Mouse (Mus musculus) embryonic facial prominence, embryonic 13.5 days (tissue): ENCODE measurements around the gene Chpf. TPM values are rescaled to one million over a fixed set of nuclear protein-coding genes. Genes with fewer than 3 reads are reported as not detected.

ENCODE experiments used
- ATAC-seq: fragments of 200-750 bp; cut with Nextera tagmentation; 2 replicates; pipeline ENCODE4 v1.8.0; 2017; ENCODE audit warnings: low read depth; ENCODE audit not compliant: insufficient number of reproducible peaks, insufficient read depth, low FRiP score, low TSS enrichment
- H3K27ac ChIP-seq: fragments of 300-500 bp; sonication (generic); 2 replicates; pipeline ENCODE4 v1.5.1; 2015; ENCODE audit warnings: moderate library complexity, mild to moderate bottlenecking, inconsistent platforms
- H3K27me3 ChIP-seq: fragments of 300-500 bp; sonication (generic); 2 replicates; pipeline ENCODE4 v1.6.1; 2015; ENCODE audit warnings: mild to moderate bottlenecking, inconsistent platforms
- H3K36me3 ChIP-seq: fragments of 300-500 bp; sonication (generic); 2 replicates; pipeline ENCODE4 v1.6.1; 2015; ENCODE audit warnings: mild to moderate bottlenecking, inconsistent platforms
- H3K4me1 ChIP-seq: fragments of 300-500 bp; sonication (generic); 2 replicates; pipeline ENCODE4 v1.6.1; 2015; ENCODE audit warnings: inconsistent platforms
- H3K4me2 ChIP-seq: fragments of 300-500 bp; sonication (generic); 2 replicates; pipeline ENCODE4 v1.6.1; 2015; ENCODE audit warnings: moderate library complexity, mild to moderate bottlenecking, inconsistent platforms
- H3K4me3 ChIP-seq: fragments of 300-500 bp; sonication (generic); 2 replicates; pipeline ENCODE4 v1.5.1; 2015; ENCODE audit warnings: mild to moderate bottlenecking, inconsistent platforms
- H3K9ac ChIP-seq: fragments of 300-500 bp; sonication (generic); 2 replicates; pipeline ENCODE4 v1.6.1; 2015; ENCODE audit warnings: mild to moderate bottlenecking, inconsistent platforms
- H3K9me3 ChIP-seq: fragments of 300-500 bp; sonication (generic); 2 replicates; pipeline ENCODE4 v1.6.1; 2016; ENCODE audit warnings: inconsistent platforms
- WGBS: fragments of 180-500 bp; shearing (Covaris S2); methylation state at CpG from one replicate; pipeline ENCODE4 v1.1.7; 2015; ENCODE audit warnings: mixed read lengths; 5-methylcytosine and 5-hydroxymethylcytosine counted together
- polyA plus RNA-seq: library from polyadenylated mRNA; unstranded; fragments of >200 nt; fragmentation: Nextera tagmentation; extraction: Ambion mirVana; gene quantifications from 2 replicates; pipeline ENCODE4 v1.2.1, GENCODE M21; 2015

The Chpf gene
- polyA plus RNA-seq, 1 experiment from 2014 or later: 31.5 TPM

DNA sequence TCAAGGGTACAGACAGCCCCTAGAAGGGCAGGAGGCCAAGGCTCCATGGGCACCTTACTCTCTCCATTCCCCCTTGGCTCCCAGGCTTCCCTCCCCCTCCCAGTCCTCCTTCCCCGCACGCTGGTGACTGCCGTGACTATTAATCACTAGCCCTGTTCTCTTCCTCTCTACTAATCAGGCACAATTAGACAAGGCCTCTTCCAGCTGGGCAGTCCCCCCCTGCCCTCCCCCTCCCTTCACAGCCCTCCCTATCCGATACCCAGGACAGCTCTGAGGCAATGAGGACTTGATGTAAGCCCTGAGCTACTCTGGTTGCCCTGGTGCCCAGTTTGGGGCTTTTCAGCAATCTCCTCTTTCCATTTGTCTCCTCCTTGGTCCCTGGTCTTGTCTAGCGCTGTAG lies 23.2 kb downstream of the Chpf start:
- H3K9ac ChIP-seq: no peak overlapping the region
- H3K4me2 ChIP-seq: no peak overlapping the region
- peaks cover 87% of the 10 kb centered on the region for H3K27me3 ChIP-seq
- ATAC-seq: no peak
- WGBS: 24% methylated on average over 5 of the region's 5 CpGs
- no peaks in the 10 kb centered on the region for H3K36me3 ChIP-seq
- peaks cover 36% of the 10 kb centered on the region for H3K4me1 ChIP-seq
- H3K4me3 ChIP-seq: no peak overlapping the region
- no peaks in the 10 kb centered on the region for H3K9me3 ChIP-seq
- H3K27ac ChIP-seq: no peak overlapping the region

DNA sequence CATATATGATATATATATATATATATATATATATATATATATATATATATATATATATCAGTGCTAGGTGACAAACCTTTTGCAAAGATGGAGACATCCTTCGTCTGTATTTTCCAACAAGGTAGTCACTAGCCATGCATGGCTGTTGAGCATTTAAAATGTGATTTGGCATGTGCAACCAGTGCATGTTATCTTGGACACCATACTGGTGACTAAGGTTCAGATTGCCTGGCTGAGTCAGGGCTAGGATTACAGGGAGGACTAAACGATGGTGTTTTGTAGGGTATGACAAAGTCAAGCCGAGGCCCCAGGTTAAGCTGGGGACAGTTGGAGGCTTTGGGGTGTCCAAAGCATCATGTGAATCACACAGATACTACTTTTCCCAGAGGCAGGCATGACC lies 23.7 kb downstream of the Chpf start:
- 56% methylated on average over 3 of the region's 3 CpGs for WGBS
- Histone ChIP-seq H3K36me3 (no peaks in the 10 kb centered on the region), H3K27me3 (peaks cover 92% of the 10 kb centered on the region), H3K9me3 (no peaks in the 10 kb centered on the region), H3K4me1 (peaks cover 41% of the 10 kb centered on the region), H3K4me2 (no peak overlapping the region), H3K9ac (no peak overlapping the region), H3K4me3 (no peak overlapping the region), H3K27ac (no peak overlapping the region)
- ATAC-seq: no peak

DNA sequence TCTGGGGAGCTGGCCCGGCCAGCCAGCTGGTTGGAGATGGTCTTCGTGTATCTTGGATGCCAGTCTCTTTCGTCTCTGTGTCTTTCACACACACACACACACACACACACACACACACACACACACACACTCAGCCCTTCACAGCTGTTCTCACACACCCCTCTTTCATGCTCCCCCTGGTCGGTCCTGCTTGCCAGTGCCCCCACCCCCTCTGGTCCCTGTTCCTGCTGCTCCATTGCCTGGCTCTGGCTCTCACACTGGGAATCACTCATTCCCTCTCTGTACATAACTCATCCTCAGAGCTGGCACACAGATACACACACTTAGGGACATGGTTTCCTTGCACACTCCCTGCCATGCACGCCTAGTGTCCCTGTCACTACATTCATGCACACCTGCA lies 27.2 kb downstream of the Chpf start:
- Histone ChIP-seq H3K4me3 (no peak overlapping the region), H3K27ac (no peak overlapping the region), H3K4me2 (no peak overlapping the region), H3K36me3 (no peaks in the 10 kb centered on the region), H3K9ac (no peak overlapping the region), H3K4me1 (peaks cover 50% of the 10 kb centered on the region), H3K9me3 (no peaks in the 10 kb centered on the region), H3K27me3 (peaks cover 96% of the 10 kb centered on the region)
- no peak for ATAC-seq
- WGBS: 80% methylated on average over 5 of the region's 5 CpGs

DNA sequence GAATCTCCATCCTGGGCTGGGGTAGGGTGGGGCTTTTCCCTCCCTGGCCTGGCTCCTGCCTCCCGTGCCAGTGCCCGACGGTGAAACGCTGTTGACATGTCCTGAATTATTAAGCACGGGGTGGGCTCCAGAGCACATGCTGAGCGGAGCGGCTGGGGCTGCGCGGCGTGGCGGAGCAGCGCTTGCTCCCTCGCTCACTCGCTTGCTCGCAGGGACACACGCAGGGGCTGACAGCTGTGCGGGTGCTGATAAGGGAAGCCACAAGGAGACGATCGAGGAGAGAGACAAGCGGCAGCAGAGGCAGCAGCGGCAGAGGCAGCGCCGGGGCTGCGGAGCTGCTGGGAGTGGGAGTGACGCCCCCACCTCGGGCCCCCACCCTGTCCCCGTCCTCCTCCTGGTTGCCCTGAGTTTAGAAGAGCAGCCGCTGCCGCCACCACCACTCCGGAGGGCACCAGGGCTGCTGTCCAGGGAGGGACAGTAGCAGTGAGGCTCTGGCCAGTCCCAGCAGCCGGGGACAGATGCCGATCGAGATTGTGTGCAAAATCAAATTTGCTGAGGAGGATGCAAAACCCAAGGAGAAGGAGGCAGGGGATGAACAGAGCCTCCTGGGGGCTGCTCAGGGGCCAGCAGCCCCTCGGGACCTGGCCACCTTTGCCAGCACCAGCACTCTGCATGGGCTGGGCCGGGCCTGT lies 28.6 kb downstream of the Chpf start, which contains the start of gene Asic4:
TSS of gene Asic4 (plus strand) at position 123 of the 692 bp plus-strand sequence.
- Histone ChIP-seq H3K4me1 (peaks cover 62% of the 10 kb centered on the region), H3K36me3 (no peaks in the 10 kb centered on the region), H3K27ac (no peak within 1 kb of the TSS), H3K27me3 (peaks cover 95% of the 10 kb centered on the region), H3K9ac (peak within 1 kb of the TSS; percentile 68), H3K9me3 (no peaks in the 10 kb centered on the region), H3K4me2 (peak within 1 kb of the TSS; percentile 63), H3K4me3 (peak within 1 kb of the TSS; percentile 36)
- no peak for ATAC-seq
- WGBS: 2% methylated on average over 35 of the region's 35 CpGs

DNA sequence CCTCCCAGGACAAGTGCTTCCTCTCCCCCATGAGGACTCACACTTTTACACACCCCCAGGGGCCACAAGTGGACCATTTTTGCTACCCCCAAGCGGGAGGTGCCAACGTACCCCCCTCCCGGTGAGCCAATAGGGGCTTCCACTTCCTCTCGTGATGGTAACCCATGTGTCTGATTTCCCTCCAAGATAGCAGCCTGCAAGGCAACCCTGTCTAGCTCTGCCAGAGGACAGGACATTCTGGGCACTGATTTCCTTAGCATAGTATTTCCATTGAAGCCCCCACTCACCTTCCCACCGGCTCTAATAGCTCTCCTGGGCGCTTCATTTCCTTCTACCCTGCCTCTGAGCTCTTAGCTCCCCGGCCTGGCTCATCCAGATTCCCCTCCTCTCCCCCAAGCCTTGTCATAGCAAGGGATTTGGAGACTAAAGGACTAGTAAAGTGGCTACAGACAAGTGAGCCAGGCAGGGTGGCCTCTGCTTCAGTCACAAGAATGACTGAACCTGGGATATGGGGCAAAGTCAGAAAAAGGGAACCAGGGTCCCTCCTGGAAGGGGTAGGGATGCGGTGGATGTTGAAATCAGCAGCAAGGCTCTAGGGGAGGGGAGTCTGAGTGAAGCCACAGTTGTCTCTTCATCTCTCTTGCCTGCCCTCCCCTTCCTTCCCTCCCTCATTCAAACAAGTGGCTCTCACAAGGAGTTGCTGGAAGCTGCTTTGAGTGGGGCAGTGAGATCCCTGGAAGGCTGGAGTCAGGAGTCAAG lies 29.6 kb downstream of the Chpf start:
- peak overlapping the region; percentile 63 for H3K4me2 ChIP-seq
- no peaks in the 10 kb centered on the region for H3K36me3 ChIP-seq
- peak overlapping the region; percentile 68; the same call in 1 of the 2 replicates for H3K9ac ChIP-seq
- 0 out of 2 replicates have a peak overlapping the region, but pooled peaks have one; percentile 36 for H3K4me3 ChIP-seq
- peaks cover 71% of the 10 kb centered on the region for H3K4me1 ChIP-seq
- 6% methylated on average over 8 of the region's 8 CpGs for WGBS
- ATAC-seq: no peak
- H3K27me3 ChIP-seq: peaks cover 97% of the 10 kb centered on the region
- no peak overlapping the region for H3K27ac ChIP-seq
- H3K9me3 ChIP-seq: no peaks in the 10 kb centered on the region

DNA sequence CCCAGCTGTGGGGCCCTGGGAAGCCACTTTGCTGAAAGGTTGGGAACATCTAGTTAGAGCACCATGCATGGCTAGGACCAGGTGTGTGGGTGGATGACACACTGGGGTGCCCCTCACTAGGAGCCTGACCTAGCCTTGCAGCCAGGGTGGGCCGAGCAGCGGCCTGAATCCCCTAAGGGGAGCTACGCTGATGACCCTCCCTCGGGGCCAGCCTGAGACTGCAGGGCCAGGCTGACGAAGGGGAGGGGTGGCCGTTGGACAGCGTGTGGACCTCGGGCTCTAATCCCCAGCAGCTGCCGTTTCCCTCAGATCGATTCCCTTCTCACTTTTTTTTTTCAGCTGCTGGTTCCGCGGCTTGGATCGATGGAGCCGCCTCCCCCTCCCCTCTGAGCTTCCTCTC lies 30.2 kb downstream of the Chpf start:
- H3K4me1 ChIP-seq: peaks cover 77% of the 10 kb centered on the region
- H3K4me2 ChIP-seq: peak overlapping the region; percentile 9; the same call in 1 of the 2 replicates
- H3K9me3 ChIP-seq: no peaks in the 10 kb centered on the region
- no peak for ATAC-seq
- no peak overlapping the region for H3K27ac ChIP-seq
- 2% methylated on average over 14 of the region's 14 CpGs for WGBS
- H3K4me3 ChIP-seq: no peak overlapping the region
- H3K9ac ChIP-seq: no peak overlapping the region
- H3K36me3 ChIP-seq: no peaks in the 10 kb centered on the region
- peaks cover 94% of the 10 kb centered on the region for H3K27me3 ChIP-seq

DNA sequence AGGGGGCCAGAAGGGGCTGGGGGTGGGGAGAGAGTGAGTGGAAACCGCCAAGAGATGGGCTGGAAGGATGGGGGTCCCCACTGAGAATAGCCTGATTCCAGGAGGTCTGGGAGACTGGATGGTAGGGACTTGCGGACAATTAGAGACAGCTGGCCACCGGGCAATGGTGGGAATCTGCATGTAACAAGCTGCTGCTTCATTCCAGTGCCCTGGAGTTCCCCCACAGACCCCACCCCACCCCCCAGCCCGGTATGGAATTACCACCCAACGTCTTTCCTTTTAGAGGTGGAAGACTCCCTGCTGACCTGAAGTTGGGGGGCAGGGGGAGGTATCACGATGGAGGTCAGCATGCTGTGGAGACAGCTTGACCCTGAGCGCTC lies 31.1 kb downstream of the Chpf start:
- H3K4me3 ChIP-seq: 0 out of 2 replicates have a peak overlapping the region, but pooled peaks have one; percentile 3
- H3K9me3 ChIP-seq: no peaks in the 10 kb centered on the region
- no peak overlapping the region for H3K9ac ChIP-seq
- WGBS: 0% methylated on average over 7 of the region's 7 CpGs
- peak overlapping the region; percentile 44 for H3K4me2 ChIP-seq
- ATAC-seq: no peak
- peaks cover 89% of the 10 kb centered on the region for H3K27me3 ChIP-seq
- H3K27ac ChIP-seq: no peak overlapping the region
- H3K36me3 ChIP-seq: no peaks in the 10 kb centered on the region
- H3K4me1 ChIP-seq: peaks cover 81% of the 10 kb centered on the region

DNA sequence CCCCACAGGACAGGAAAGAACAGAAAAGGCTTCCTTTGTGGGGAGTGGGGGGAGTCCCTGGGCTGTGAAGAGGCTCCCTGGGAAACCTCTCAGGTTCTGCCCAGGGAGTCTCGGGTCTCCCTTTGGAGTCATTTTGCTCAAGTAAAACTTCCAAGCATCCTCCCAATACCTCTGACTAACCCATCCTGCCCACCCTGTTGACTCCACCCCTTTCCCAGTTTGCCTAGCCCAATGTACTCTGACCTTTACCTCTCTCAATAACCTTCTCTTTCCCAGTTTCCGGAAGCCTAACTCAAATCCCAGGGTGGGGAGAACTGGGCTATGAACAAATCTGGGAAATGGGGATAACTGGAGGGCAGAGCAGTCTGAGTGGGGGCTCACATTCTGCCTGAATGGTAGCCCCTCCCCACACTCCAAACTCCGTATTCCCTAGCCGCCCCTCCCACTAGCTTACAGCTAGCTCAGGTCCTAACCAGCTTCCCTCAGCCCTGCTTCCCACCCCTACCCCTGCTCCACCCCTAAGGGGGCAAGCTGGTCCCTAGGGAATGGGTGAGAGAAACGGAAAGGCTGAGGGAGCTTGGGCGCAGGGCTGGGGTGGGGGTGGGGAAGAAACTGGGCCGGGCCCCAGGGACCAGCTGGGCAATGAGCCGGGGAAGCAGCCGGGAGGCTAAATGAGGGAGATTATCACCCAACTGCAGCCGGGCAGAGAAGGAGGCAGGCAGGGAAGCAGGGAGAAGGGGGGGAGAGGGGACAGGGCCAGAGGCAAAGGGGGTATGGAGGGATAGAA lies 31.6 kb downstream of the Chpf start:
- H3K4me1 ChIP-seq: peaks cover 84% of the 10 kb centered on the region
- H3K9ac ChIP-seq: no peak overlapping the region
- H3K36me3 ChIP-seq: peaks cover 3% of the 10 kb centered on the region; the same call in 1 of the 2 replicates
- WGBS: 6% methylated on average over 10 of the region's 10 CpGs
- no peak for ATAC-seq
- peaks cover 85% of the 10 kb centered on the region for H3K27me3 ChIP-seq
- H3K9me3 ChIP-seq: no peaks in the 10 kb centered on the region
- H3K4me2 ChIP-seq: peak overlapping the region; percentile 44
- no peak overlapping the region for H3K27ac ChIP-seq
- H3K4me3 ChIP-seq: 0 out of 2 replicates have a peak overlapping the region, but pooled peaks have one; percentile 3

DNA sequence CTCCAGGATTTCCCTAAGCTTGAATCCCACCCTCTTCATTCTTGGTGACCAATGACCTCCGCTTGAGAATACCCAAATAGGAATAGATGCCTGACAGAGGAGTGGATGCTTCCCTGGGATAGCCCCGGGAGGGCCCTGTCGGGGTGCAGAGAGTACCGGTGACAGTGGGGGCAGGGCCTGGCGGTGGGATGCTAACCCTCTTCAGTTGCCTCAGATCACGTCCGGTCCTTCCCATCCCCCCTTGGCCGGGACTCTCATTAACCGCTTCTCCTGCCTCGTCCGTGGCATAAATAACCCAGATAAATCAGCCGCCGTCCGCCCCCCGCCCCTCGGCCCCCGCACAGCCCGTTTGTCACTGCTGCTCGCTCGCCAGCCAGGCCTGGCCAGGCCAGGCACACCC lies 32.5 kb downstream of the Chpf start:
- Histone ChIP-seq H3K9me3 (no peaks in the 10 kb centered on the region), H3K4me2 (peak overlapping the region; percentile 44; the same call in 1 of the 2 replicates), H3K9ac (no peak overlapping the region), H3K27me3 (peaks cover 77% of the 10 kb centered on the region), H3K36me3 (peaks cover 9% of the 10 kb centered on the region), H3K4me3 (no peak overlapping the region), H3K27ac (no peak overlapping the region), H3K4me1 (peaks cover 84% of the 10 kb centered on the region)
- WGBS: 9% methylated on average over 20 of the region's 20 CpGs
- no peak for ATAC-seq

DNA sequence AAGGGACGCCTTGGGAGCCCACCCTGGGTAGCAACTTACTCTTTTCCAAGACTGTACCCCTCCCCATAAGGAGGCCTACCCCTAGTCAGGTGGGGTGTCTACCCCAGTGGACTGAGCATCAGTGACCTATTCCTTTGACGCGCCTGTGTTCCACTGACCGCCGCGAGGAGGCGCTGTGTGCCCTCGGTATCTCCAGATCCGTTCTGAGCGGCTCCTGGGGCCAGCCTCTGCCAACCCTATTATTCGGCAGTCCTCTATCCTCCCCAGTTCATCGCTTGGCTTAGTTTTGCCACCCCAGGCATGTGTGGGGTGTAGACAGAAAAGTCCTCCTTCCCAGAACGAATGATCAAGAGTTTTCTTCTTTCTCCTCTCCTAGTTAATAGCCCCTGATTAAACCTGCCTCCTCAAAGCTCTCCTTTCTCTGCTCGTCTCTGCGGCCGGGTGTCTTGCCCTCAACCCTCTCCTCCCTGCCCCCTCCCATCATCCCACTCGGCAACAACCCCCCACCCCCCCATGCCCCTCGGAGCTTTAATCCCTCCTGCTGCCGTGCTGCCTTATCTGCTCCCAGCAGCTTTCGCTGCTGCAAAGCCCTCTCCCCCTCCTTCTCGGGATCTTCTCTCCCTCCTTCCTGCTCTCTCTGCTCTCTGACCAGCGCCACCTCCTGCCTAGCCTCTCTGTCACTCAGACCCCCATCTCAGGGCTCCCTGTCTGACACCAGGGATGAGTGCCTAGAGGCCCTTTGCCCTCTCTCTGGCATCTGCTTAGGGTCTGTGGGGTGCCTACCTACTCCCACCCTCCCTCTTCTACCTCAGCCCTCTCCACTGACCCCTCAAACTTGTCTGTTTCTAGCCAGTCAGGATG lies 33.1 kb downstream of the Chpf start:
- no peaks in the 10 kb centered on the region for H3K9me3 ChIP-seq
- 0 out of 2 replicates have a peak, but pooled peaks have one; percentile 12 for ATAC-seq
- H3K4me1 ChIP-seq: peaks cover 81% of the 10 kb centered on the region
- WGBS: under 1% methylated on average over 22 of the region's 22 CpGs
- H3K27me3 ChIP-seq: peaks cover 70% of the 10 kb centered on the region
- H3K27ac ChIP-seq: no peak overlapping the region
- H3K4me3 ChIP-seq: peak overlapping the region; percentile 19; the same call in 1 of the 2 replicates
- H3K4me2 ChIP-seq: peak overlapping the region; percentile 44
- H3K36me3 ChIP-seq: peaks cover 9% of the 10 kb centered on the region
- H3K9ac ChIP-seq: 0 out of 2 replicates have a peak overlapping the region, but pooled peaks have one; percentile 27
